Mouse (Mus musculus) spleen, embryonic (tissue): ENCODE data around the gene Tagap1.
"Not testable (repeated sequence)": the region's sequence is repeated elsewhere in the genome, so short reads cannot be mapped to it uniquely, and the experiment has no call there.

ENCODE experiments used
- CTCF ChIA-PET: fragments of 350-600 bp; sonication (Branson Sonifier 250); formaldehyde crosslinking; loops from one replicate; lab custom pipeline; 2022; lab: Charles Lee

Gene Tagap1

GRCm38 (mm10) chr17:6960776-6961175 lies at the start of gene Tagap1:
Gene Tagap1, minus strand, starts transcription at chr17:6961156.
- CTCF ChIA-PET = not testable (repeated sequence)

GRCm38 (mm10) chr17:7009901-7010300 lies 48.9 kb upstream of the Tagap1 start:
- CTCF ChIA-PET = not testable (repeated sequence)

DNA sequence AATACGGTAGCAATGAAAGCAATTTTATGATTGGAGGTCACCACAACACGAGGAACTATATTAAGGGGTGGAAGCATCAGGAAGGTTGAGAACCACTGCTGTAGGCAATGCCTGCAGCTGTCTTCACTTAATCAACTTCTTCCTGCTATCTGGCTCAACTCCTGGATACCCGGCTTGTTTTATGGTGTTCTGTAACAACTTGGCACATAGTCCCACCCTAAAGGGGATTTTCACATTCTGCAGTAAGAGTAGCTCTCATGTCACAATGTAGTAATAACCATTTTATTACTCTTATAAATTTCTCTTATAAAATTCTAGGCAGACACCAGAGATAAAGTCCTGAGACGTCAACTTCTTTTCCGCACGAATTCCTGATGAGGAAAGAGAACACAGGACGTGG lies 48.5 kb upstream of the Tagap1 start:
- CTCF ChIA-PET = not testable (repeated sequence)

DNA sequence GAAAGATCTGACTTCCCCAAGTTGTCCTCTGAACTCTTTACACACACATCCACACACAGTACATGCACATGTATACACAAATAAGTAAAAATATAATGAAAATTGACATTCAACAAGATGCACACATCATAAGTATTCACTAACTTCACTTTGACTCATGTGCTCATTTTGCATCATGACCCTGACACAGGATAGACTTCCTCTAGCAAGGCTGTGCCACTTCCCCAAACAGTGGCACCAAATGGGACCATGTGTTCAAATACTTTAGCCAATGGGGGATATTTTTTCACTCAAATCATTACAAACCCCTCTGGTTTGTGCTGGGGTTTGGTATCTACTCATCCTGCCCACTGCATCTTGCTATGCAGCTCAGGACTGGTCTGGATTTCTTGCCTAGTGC lies 47.9 kb upstream of the Tagap1 start:
- CTCF ChIA-PET = not testable (repeated sequence)

GRCm38 (mm10) chr17:7005646-7006045 lies 44.7 kb upstream of the Tagap1 start:
- CTCF ChIA-PET = not testable (repeated sequence)

DNA sequence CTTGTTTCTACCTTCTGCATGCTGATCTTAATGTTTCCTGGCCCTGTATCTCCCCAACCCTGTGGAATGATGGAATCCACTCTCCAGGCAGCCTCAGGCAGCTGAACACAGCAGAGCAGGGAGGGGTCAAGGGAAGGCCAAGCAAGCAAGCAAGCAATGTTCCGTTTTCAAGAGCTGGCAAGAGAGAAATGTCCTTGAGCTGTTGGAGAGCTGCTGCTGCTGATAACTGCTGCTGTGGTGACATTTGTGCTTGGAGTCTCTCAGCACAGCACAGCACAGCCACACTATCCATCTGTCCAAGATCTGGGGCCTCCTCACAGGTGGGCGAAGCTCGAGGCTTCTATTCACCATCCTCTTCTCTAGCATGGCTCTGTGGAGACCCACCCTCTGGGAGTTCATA lies 42.4 kb upstream of the Tagap1 start:
- CTCF ChIA-PET = not testable (repeated sequence)

GRCm38 (mm10) chr17:7001790-7002585 lies 41.0 kb upstream of the Tagap1 start:
- CTCF ChIA-PET = not testable (repeated sequence)

DNA sequence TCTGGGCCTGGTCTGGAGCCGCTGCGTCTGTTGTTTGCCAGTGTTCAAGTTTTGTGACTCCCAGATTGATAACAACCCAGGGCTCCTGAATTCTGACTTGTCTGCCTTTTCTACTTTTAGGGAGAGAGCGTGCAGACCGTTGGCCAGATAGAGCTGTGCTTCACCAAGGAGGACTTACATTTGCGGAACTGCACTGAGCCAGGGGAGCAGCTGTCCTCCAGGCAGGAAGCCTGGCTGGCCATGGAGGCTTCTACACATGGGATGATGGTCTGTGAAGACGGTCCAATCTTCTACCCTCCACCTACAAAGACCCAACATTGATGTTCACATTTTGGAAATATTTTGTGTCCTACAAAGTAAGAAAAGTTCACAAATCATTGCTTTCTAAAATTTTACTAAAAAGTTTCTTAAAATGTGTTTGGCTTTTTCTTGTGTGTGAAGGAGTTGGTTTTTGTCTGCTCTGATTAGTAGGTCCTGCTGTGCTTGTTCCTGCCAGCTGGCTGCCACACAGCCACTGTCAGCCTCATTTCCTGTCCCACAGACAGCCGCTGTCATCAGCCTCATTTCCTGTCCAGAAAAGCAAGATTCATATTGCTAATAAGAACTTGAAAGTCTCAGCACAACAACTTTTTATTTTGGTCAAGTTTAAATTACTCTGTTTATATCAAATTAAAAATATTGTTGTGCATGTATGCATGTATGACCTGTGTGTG lies 37.0 kb upstream of the Tagap1 start:
- CTCF ChIA-PET = not testable (repeated sequence)

DNA sequence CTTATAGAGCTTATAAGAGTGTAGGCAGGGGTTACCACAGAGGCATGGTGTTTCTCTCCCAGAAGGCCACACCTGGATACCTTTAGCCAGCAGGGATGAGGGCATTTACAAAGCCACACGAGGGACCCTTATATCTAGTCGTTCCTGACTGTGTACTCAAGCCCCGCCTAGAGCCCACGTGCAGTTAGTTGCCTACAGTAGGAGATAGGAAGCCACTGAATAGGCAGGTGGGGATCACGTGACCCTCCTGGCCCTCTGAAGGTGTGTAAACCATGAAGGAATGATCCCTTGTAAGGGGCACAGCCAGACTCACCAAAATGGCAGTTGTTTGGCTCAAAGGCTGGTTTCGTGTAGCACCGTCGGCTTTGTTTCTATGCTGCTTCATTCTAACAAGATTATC lies 35.9 kb upstream of the Tagap1 start:
- CTCF ChIA-PET = not testable (repeated sequence)

DNA sequence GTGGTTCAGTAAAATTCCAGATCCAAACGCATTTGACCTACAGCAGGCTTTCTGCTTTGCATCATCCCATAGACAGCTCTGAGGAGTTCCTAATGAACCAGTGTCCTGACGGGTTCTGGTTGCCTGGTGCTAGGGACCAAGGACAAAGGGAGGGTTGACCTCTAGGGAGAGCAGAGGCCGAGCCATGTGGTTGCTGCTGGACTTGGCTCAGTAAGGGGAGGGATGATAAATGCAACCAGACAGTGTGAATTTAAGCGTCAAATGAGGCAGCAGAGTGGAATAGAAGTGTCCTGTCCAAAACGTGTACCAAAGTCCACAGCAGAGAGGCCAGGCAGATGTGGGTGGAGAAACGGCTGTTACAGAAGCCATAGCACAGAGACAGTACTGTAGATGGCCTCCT lies 34.5 kb upstream of the Tagap1 start:
- CTCF ChIA-PET = not testable (repeated sequence)

GRCm38 (mm10) chr17:6986118-6986517 lies 25.2 kb upstream of the Tagap1 start:
- CTCF ChIA-PET = not testable (repeated sequence)

GRCm38 (mm10) chr17:6980144-6980543 lies 19.2 kb upstream of the Tagap1 start:
- CTCF ChIA-PET = not testable (repeated sequence)

GRCm38 (mm10) chr17:6979380-6979779 lies 18.4 kb upstream of the Tagap1 start:
- CTCF ChIA-PET = interaction anchor here (0.7 kb wide), 1 partner anchor 13 kb away, joined by 3 read pairs; no protein-coding TSS in a partner anchor

GRCm38 (mm10) chr17:6978287-6979248 lies 17.6 kb upstream of the Tagap1 start, which contains the start of gene Gm49721:
Gene Gm49721, plus strand, starts transcription at chr17:6978904.
- CTCF ChIA-PET = not testable (repeated sequence)

GRCm38 (mm10) chr17:6974985-6975384 lies 14.0 kb upstream of the Tagap1 start:
- CTCF ChIA-PET = not testable (repeated sequence)

GRCm38 (mm10) chr17:6972836-6973396 lies 12.0 kb upstream of the Tagap1 start:
- CTCF ChIA-PET = not testable (repeated sequence)

DNA sequence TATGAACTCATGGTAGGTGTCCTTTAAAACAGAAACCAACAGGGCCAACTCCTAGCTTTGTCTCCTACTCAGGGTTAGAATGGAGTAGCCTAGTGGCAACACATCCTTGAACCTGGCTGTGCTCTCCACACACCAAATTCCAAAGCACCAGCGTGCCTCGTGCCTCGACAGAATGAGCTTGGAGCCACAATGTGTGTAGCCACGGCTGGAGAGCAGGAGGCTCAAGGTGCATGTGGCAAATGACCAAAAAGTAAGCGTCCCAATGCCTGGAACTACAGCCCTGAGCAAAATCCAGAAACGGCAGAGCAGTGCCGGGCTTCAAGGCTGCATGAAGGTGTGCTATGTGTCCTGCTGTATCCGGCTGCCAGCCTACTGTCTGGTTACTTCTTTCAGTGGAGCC lies 10.3 kb upstream of the Tagap1 start:
- CTCF ChIA-PET = not testable (repeated sequence)

DNA sequence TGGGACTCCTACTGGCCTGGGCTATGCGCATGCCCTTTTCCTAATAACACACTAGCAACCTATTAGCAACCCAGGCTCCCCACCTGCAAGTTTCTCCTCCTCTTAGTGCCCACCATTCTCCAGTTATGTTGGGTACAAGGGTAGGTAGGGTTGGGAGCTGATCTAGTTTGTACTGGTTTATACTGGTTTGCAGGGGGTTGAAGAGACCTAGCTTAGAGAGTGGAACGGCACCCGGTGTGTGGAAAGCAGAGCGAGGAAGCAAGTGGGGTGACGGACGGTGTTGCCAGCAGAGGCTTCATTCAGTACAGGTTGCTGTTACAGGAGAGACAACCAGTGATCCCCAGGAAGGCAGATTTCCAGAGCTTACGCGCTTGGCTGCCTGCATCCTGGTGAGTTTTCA lies 9.4 kb upstream of the Tagap1 start, which contains the start of gene Rnaset2b:
Gene Rnaset2b, plus strand, starts transcription at position 301 of the 400 bp plus-strand sequence.
- CTCF ChIA-PET = not testable (repeated sequence)

- CTCF ChIA-PET = not testable (repeated sequence)
Measured at GRCm38 (mm10) chr17:6967673-6968072, 6.7 kb upstream of the Tagap1 start.

GRCm38 (mm10) chr17:6965364-6965763 lies 4.4 kb upstream of the Tagap1 start:
- CTCF ChIA-PET = not testable (repeated sequence)

DNA sequence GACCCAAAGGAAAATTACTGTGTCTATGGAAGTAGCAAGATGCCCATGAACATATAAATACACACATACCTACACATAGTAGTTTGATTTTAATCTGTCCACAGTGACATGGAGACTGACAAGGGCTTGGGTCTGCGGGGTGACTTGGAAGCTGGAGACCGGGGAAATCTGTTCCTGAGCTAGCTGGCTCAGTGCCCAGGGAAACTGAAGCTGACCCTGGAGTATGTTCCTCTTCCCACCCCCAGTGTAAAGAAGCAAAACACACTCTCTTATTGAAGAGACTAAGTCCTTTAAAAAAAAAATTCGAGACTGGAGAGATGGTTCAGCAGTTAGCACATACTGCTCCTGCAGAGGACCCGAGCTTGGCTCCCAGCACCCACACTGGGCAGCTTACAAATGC lies 2.0 kb upstream of the Tagap1 start:
- CTCF ChIA-PET = not testable (repeated sequence)
